Mouse (Mus musculus): ENCODE results near the gene Kcnma1. TPM values are rescaled to one million over a fixed set of nuclear protein-coding genes. Genes with fewer than 3 reads are reported as not detected.

The Kcnma1 gene
- polyA plus RNA-seq, 1 experiment from 2014 or later: 0.16 TPM

GRCm38 (mm10) chr14:23633011-23633595 is 381.2 kb downstream of the Kcnma1 start:
- 89% methylated on average over 5 of the region's 5 CpGs for WGBS
- Histone ChIP-seq H3K4me1 (no peaks in the 10 kb centered on the region; the same call in 1 of the 2 replicates), H3K36me3 (no peaks in the 10 kb centered on the region), H3K27me3 (ENCODE audit: insufficient read depth, poor library complexity, severe bottlenecking) (peaks cover 7% of the 10 kb centered on the region; the same call in 1 of the 2 replicates), H3K9me3 (no peaks in the 10 kb centered on the region), H3K4me3 (no peak overlapping the region), H3K27ac (no peak overlapping the region)
- no peak for DNase-seq (ENCODE audit: low spot score)

- H3K36me3 ChIP-seq: no peaks in the 10 kb centered on the region
- no peak overlapping the region for H3K4me3 ChIP-seq
- H3K9me3 ChIP-seq: no peaks in the 10 kb centered on the region
- DNase-seq (ENCODE audit: low spot score): no peak
- 43% methylated on average over 6 of the region's 6 CpGs for WGBS
- peaks cover 19% of the 10 kb centered on the region; the same call in 1 of the 2 replicates for H3K4me1 ChIP-seq
- no peak overlapping the region for H3K27ac ChIP-seq
- peaks cover 11% of the 10 kb centered on the region; the same call in 1 of the 2 replicates for H3K27me3 ChIP-seq (ENCODE audit: insufficient read depth, poor library complexity, severe bottlenecking)
Observed at GRCm38 (mm10) chr14:23626925-23627324, 387.4 kb downstream of the Kcnma1 start.

GRCm38 (mm10) chr14:23626114-23626513 is 388.2 kb downstream of the Kcnma1 start:
- peaks cover 19% of the 10 kb centered on the region; the same call in 1 of the 2 replicates for H3K4me1 ChIP-seq
- no peak overlapping the region for H3K4me3 ChIP-seq
- peak overlapping the region; percentile 25; the same call in 1 of the 2 replicates for H3K27ac ChIP-seq
- 55% methylated on average over 2 of the region's 2 CpGs for WGBS
- no peak for DNase-seq (ENCODE audit: low spot score)
- H3K27me3 ChIP-seq (ENCODE audit: insufficient read depth, poor library complexity, severe bottlenecking): peaks cover 11% of the 10 kb centered on the region; the same call in 1 of the 2 replicates
- no peaks in the 10 kb centered on the region for H3K36me3 ChIP-seq
- no peaks in the 10 kb centered on the region for H3K9me3 ChIP-seq

- Histone ChIP-seq H3K4me1 (peaks cover 19% of the 10 kb centered on the region; the same call in 1 of the 2 replicates), H3K27ac (no peak overlapping the region), H3K9me3 (no peaks in the 10 kb centered on the region), H3K4me3 (no peak overlapping the region), H3K27me3 (ENCODE audit: insufficient read depth, poor library complexity, severe bottlenecking) (peaks cover 11% of the 10 kb centered on the region; the same call in 1 of the 2 replicates), H3K36me3 (no peaks in the 10 kb centered on the region)
- no peak for DNase-seq (ENCODE audit: low spot score)
- 80% methylated on average over 6 of the region's 6 CpGs for WGBS
Observed at GRCm38 (mm10) chr14:23625436-23625835, 388.9 kb downstream of the Kcnma1 start.

- no peak for DNase-seq (ENCODE audit: low spot score)
- Histone ChIP-seq H3K27me3 (ENCODE audit: insufficient read depth, poor library complexity, severe bottlenecking) (peaks cover 11% of the 10 kb centered on the region; the same call in 1 of the 2 replicates), H3K4me3 (no peak overlapping the region), H3K27ac (no peak overlapping the region), H3K36me3 (no peaks in the 10 kb centered on the region), H3K9me3 (no peaks in the 10 kb centered on the region), H3K4me1 (peaks cover 19% of the 10 kb centered on the region; the same call in 1 of the 2 replicates)
- WGBS: 73% methylated on average over 1 of the region's 1 CpGs
Observed at GRCm38 (mm10) chr14:23624455-23624854, 389.8 kb downstream of the Kcnma1 start.

GRCm38 (mm10) chr14:23620685-23621084 is 393.6 kb downstream of the Kcnma1 start:
- H3K4me1 ChIP-seq: no peaks in the 10 kb centered on the region; the same call in 1 of the 2 replicates
- WGBS: 79% methylated on average over 2 of the region's 2 CpGs
- no peak overlapping the region for H3K4me3 ChIP-seq
- 0 out of 2 replicates have a peak, but pooled peaks cover 4% of the 10 kb centered on the region for H3K27me3 ChIP-seq (ENCODE audit: insufficient read depth, poor library complexity, severe bottlenecking)
- DNase-seq (ENCODE audit: low spot score): no peak
- no peaks in the 10 kb centered on the region for H3K9me3 ChIP-seq
- H3K27ac ChIP-seq: no peak overlapping the region
- no peaks in the 10 kb centered on the region for H3K36me3 ChIP-seq

GRCm38 (mm10) chr14:23618973-23619372 is 395.3 kb downstream of the Kcnma1 start:
- H3K27me3 ChIP-seq (ENCODE audit: insufficient read depth, poor library complexity, severe bottlenecking): no peaks in the 10 kb centered on the region
- DNase-seq (ENCODE audit: low spot score): no peak
- H3K36me3 ChIP-seq: no peaks in the 10 kb centered on the region
- H3K4me3 ChIP-seq: no peak overlapping the region
- no peaks in the 10 kb centered on the region; the same call in 1 of the 2 replicates for H3K4me1 ChIP-seq
- 70% methylated on average over 2 of the region's 2 CpGs for WGBS
- H3K27ac ChIP-seq: no peak overlapping the region
- no peaks in the 10 kb centered on the region for H3K9me3 ChIP-seq

GRCm38 (mm10) chr14:23618081-23618480 is 396.2 kb downstream of the Kcnma1 start:
- no peaks in the 10 kb centered on the region for H3K27me3 ChIP-seq (ENCODE audit: insufficient read depth, poor library complexity, severe bottlenecking)
- H3K9me3 ChIP-seq: no peaks in the 10 kb centered on the region
- no peak overlapping the region for H3K27ac ChIP-seq
- WGBS: 68% methylated on average over 1 of the region's 1 CpGs
- H3K36me3 ChIP-seq: no peaks in the 10 kb centered on the region
- no peaks in the 10 kb centered on the region; the same call in 1 of the 2 replicates for H3K4me1 ChIP-seq
- no peak overlapping the region for H3K4me3 ChIP-seq
- no peak for DNase-seq (ENCODE audit: low spot score)

- H3K36me3 ChIP-seq: no peaks in the 10 kb centered on the region
- H3K27ac ChIP-seq: no peak overlapping the region
- H3K27me3 ChIP-seq (ENCODE audit: insufficient read depth, poor library complexity, severe bottlenecking): 0 out of 2 replicates have a peak, but pooled peaks cover 4% of the 10 kb centered on the region
- H3K9me3 ChIP-seq: no peaks in the 10 kb centered on the region
- no peak overlapping the region for H3K4me3 ChIP-seq
- peaks cover 7% of the 10 kb centered on the region; the same call in 1 of the 2 replicates for H3K4me1 ChIP-seq
- no peak for DNase-seq (ENCODE audit: low spot score)
- WGBS: 72% methylated on average over 3 of the region's 3 CpGs
Observed at GRCm38 (mm10) chr14:23610054-23610453, 404.2 kb downstream of the Kcnma1 start.

- Histone ChIP-seq H3K4me1 (peaks cover 15% of the 10 kb centered on the region; the same call in 1 of the 2 replicates), H3K27ac (no peak overlapping the region), H3K27me3 (ENCODE audit: insufficient read depth, poor library complexity, severe bottlenecking) (0 out of 2 replicates have a peak, but pooled peaks cover 4% of the 10 kb centered on the region)
Observed at GRCm38 (mm10) chr14:23605740-23606139, 408.6 kb downstream of the Kcnma1 start.

GRCm38 (mm10) chr14:23602937-23603336 is 411.4 kb downstream of the Kcnma1 start:
- DNase-seq (ENCODE audit: low spot score): no peak

More at GRCm38 (mm10) chr14:23605740-23606139, 408.6 kb downstream of the Kcnma1 start:
- Histone ChIP-seq H3K9me3 (no peaks in the 10 kb centered on the region), H3K4me3 (peak overlapping the region; percentile 15; the same call in 1 of the 2 replicates), H3K36me3 (no peaks in the 10 kb centered on the region)
- DNase-seq (ENCODE audit: low spot score): no peak
- 23% methylated on average over 7 of the region's 7 CpGs for WGBS

GRCm38 (mm10) chr14:23602054-23602453 is 412.2 kb downstream of the Kcnma1 start:
- Histone ChIP-seq H3K9me3 (no peaks in the 10 kb centered on the region), H3K36me3 (no peaks in the 10 kb centered on the region), H3K27ac (no peak overlapping the region), H3K4me1 (peaks cover 15% of the 10 kb centered on the region; the same call in 1 of the 2 replicates), H3K27me3 (ENCODE audit: insufficient read depth, poor library complexity, severe bottlenecking) (no peaks in the 10 kb centered on the region), H3K4me3 (no peak overlapping the region)
- DNase-seq (ENCODE audit: low spot score): no peak
- 73% methylated on average over 2 of the region's 2 CpGs for WGBS

More at GRCm38 (mm10) chr14:23602937-23603336, 411.4 kb downstream of the Kcnma1 start:
- no peak overlapping the region for H3K27ac ChIP-seq
- H3K36me3 ChIP-seq: no peaks in the 10 kb centered on the region
- no peak overlapping the region for H3K4me3 ChIP-seq
- H3K27me3 ChIP-seq (ENCODE audit: insufficient read depth, poor library complexity, severe bottlenecking): no peaks in the 10 kb centered on the region
- peaks cover 15% of the 10 kb centered on the region; the same call in 1 of the 2 replicates for H3K4me1 ChIP-seq
- 37% methylated on average over 4 of the region's 4 CpGs for WGBS
- no peaks in the 10 kb centered on the region for H3K9me3 ChIP-seq

GRCm38 (mm10) chr14:23594629-23595028 is 419.7 kb downstream of the Kcnma1 start:
- DNase-seq (ENCODE audit: low spot score): no peak
- peaks cover 4% of the 10 kb centered on the region; the same call in 1 of the 2 replicates for H3K4me1 ChIP-seq
- no peaks in the 10 kb centered on the region for H3K27me3 ChIP-seq (ENCODE audit: insufficient read depth, poor library complexity, severe bottlenecking)
- H3K27ac ChIP-seq: no peak overlapping the region
- WGBS: 79% methylated on average over 5 of the region's 5 CpGs
- H3K4me3 ChIP-seq: no peak overlapping the region
- H3K36me3 ChIP-seq: no peaks in the 10 kb centered on the region
- no peaks in the 10 kb centered on the region for H3K9me3 ChIP-seq
